Mouse (Mus musculus): Measurements from ENCODE around the gene Igfbp4. TPM values are rescaled to one million over a fixed set of nuclear protein-coding genes. Genes with fewer than 3 reads are reported as not detected.

Igfbp4 gene
- 245 and 283 TPM in 2 replicates for polyA plus RNA-seq (2012; rRNA removed)

GRCm38 (mm10) chr11:99041051-99041729 lies at the start of gene Igfbp4:
TSS of gene Igfbp4 (plus strand) at chr11:99041244.

GRCm38 (mm10) chr11:99023500-99024467 lies 17.3 kb upstream of the Igfbp4 start, which contains the start of gene Top2a:
TSS of gene Top2a (minus strand) at chr11:99024189.

GRCm38 (mm10) chr11:99089077-99089601 lies 48.1 kb downstream of the Igfbp4 start, which contains the start of gene Tns4:
TSS of gene Tns4 (minus strand) at chr11:99089306.

Other genes starting within 250 kb of the Igfbp4 start
- 16.2 and 18.9 TPM in 2 replicates for gene Msl1, start 245.7 kb upstream of the Igfbp4 start, polyA plus RNA-seq (2012; rRNA removed)
- 9.3 and 11.4 TPM in 2 replicates for gene Casc3, start 236.3 kb upstream of the Igfbp4 start, polyA plus RNA-seq (2012; rRNA removed)
- 0.62 and 0.85 TPM in 2 replicates for gene Rapgefl1, start 204.5 kb upstream of the Igfbp4 start, polyA plus RNA-seq (2012; rRNA removed)
- gene Wipf2, start 177.6 kb upstream of the Igfbp4 start, polyA plus RNA-seq (2012; rRNA removed), result 1.7 and 2.3 TPM in 2 replicates
- gene Cdc6, start 133.4 kb upstream of the Igfbp4 start, polyA plus RNA-seq (2012; rRNA removed), result 13.2 and 13.4 TPM in 2 replicates
- 3.5 and 4.5 TPM in 2 replicates for gene Rara, start 113.4 kb upstream of the Igfbp4 start, polyA plus RNA-seq (2012; rRNA removed)
- 0.07 TPM in 1 of 2 replicates, not detected in the other for gene Gjd3, start 58.2 kb upstream of the Igfbp4 start, polyA plus RNA-seq (2012; rRNA removed)
- 47.3 and 52.6 TPM in 2 replicates for gene Top2a, start 17.1 kb upstream of the Igfbp4 start, polyA plus RNA-seq (2012; rRNA removed)
- 0.39 and 0.40 TPM in 2 replicates for gene Tns4, start 48.1 kb downstream of the Igfbp4 start, polyA plus RNA-seq (2012; rRNA removed)
- 0.63 and 0.85 TPM in 2 replicates for gene Ccr7, start 113.8 kb downstream of the Igfbp4 start, polyA plus RNA-seq (2012; rRNA removed)
- gene Smarce1, start 189.8 kb downstream of the Igfbp4 start, polyA plus RNA-seq (2012; rRNA removed), result 38.1 and 45.5 TPM in 2 replicates
- gene Krt222, start 202.8 kb downstream of the Igfbp4 start, polyA plus RNA-seq (2012; rRNA removed), result 0.05 and 0.12 TPM in 2 replicates
- not detected in 2 replicates for gene Krt24, start 244.0 kb downstream of the Igfbp4 start, polyA plus RNA-seq (2012; rRNA removed)

All from liver, embryonic 18 days (tissue).